Mouse (Mus musculus) gastrocnemius, postnatal 10 days (tissue): ENCODE results near the gene 2900026A02Rik. TPM values are rescaled to one million over a fixed set of nuclear protein-coding genes. Genes with fewer than 3 reads are reported as not detected.

ENCODE experiments used
- DNase-seq: peaks from one replicate; pipeline ENCODE4 v3.0.0; 2021; ENCODE audit warnings: mixed read lengths
- total RNA-seq, 2 experiments: library from RNA; stranded (reverse); gene quantifications; 2 replicates each; pipeline ENCODE4 v1.2.3; 2021

The 2900026A02Rik gene
- total RNA-seq, 2 experiments from 2014 or later: 36.2 to 42.0 TPM

DNA sequence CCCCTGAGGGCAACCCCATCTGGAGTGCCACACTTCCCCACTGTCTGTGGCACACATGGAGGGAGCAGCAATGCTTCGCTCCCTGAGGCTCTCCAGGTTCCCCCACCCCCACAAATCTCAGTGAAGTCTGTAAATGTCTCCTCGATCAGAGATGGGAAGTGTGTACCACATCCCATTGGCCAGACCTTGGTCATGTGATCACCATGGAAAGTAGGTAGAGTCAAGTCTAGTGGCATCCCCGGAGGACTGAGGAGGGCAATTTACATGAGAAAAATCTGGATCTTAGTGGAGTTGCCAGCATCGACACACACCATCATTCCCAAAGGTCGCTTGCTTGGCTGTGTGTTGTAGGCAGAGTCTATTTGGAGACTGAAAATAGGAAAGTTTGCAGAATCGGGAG, 182.4 kb downstream of the 2900026A02Rik start:
- DNase-seq: no peak

Other genes with a start within 250 kb of the 2900026A02Rik start
- 1 to 10 TPM; 3.9 to 4.9 TPM for gene Grk3, start 205.4 kb downstream of the 2900026A02Rik start, total RNA-seq
- not detected for gene Crybb2, start 151.1 kb downstream of the 2900026A02Rik start, total RNA-seq
- 1 to 10 TPM in 1 of 2 experiments, under 1 TPM in 1; 0.68 to 2.0 TPM for gene Crybb3, start 139.7 kb downstream of the 2900026A02Rik start, total RNA-seq
- gene Tmem211, start 5.7 kb upstream of the 2900026A02Rik start, total RNA-seq: not detected
- gene Sgsm1, start 89.5 kb upstream of the 2900026A02Rik start, total RNA-seq: 1 to 10 TPM in 1 of 2 experiments, under 1 TPM in 1; 0.65 to 1.2 TPM
- gene Aym1, start 136.1 kb upstream of the 2900026A02Rik start, total RNA-seq: not detected